Mouse (Mus musculus) myocyte (in vitro differentiated cells): ENCODE measurements at regions not wholly inside any gene's neighbourhood (a gene's known extent, or its start where the extent isn't known, plus 50 kb on each side); places are given as distances from the start of the nearest gene placed in this dataset.

Source experiments
- H3K27me3 ChIP-seq: one replicate; pipeline ENCODE4 v1.6.1; 2011; ENCODE audit not compliant: control insufficient read depth, insufficient read depth, insufficient read length
- H3K36me3 ChIP-seq: one replicate; pipeline ENCODE4 v1.6.1; 2011; ENCODE audit not compliant: control insufficient read depth, insufficient read depth
- H3K4me2 ChIP-seq: one replicate; pipeline ENCODE4 v1.6.1; 2011; ENCODE audit warnings: low read depth, control low read depth
- H3K4me3 ChIP-seq: one replicate; pipeline ENCODE4 v1.5.1; 2011; ENCODE audit warnings: mild to moderate bottlenecking, control low read depth, moderate library complexity
- H3K79me2 ChIP-seq: one replicate; pipeline ENCODE4 v1.6.1; 2011; ENCODE audit not compliant: control insufficient read depth, insufficient read depth
- H3ac ChIP-seq: one replicate; pipeline ENCODE4 v1.6.1; 2011; ENCODE audit not compliant: control insufficient read depth, insufficient read length
- CEBPB ChIP-seq: IDR thresholded peaks from 2 replicates; pipeline ENCODE4 v1.6.1; 2011; ENCODE audit warnings: mild to moderate bottlenecking, moderate library complexity; ENCODE audit not compliant: poor library complexity, insufficient read depth, severe bottlenecking
- E2F4 ChIP-seq: IDR thresholded peaks from one replicate; pipeline ENCODE4 v1.6.1; 2011; ENCODE audit warnings: mild to moderate bottlenecking, control low read depth, moderate library complexity; ENCODE audit not compliant: insufficient read depth
- MAX ChIP-seq: IDR thresholded peaks from one replicate; pipeline ENCODE4 v1.6.1; 2011; ENCODE audit warnings: low read depth, mild to moderate bottlenecking, control low read depth
- MYOD1 ChIP-seq, 3 experiments: IDR thresholded peaks; one replicate each; pipeline ENCODE4 v1.6.1; 2011; ENCODE audit warnings: control low read depth in 2 of 3, low read depth in 2 of 3, mild to moderate bottlenecking in 2 of 3, moderate library complexity in 1 of 3; ENCODE audit not compliant: insufficient read length in 2 of 3, control insufficient read depth in 1 of 3
- MYOG ChIP-seq, 3 experiments: IDR thresholded peaks; one replicate each; pipeline ENCODE4 v1.6.1; 2011; ENCODE audit warnings: control low read depth in 2 of 3, low read depth in 2 of 3, mild to moderate bottlenecking in 2 of 3; ENCODE audit not compliant: insufficient read length in 2 of 3, control insufficient read depth in 1 of 3, insufficient read depth in 1 of 3
- POLR2A ChIP-seq: IDR thresholded peaks from one replicate; pipeline ENCODE4 v1.6.1; 2011; ENCODE audit warnings: low read depth, mild to moderate bottlenecking, control low read depth, moderate library complexity; ENCODE audit not compliant: insufficient read length
- POLR2AphosphoS2 ChIP-seq: IDR thresholded peaks from one replicate; pipeline ENCODE4 v1.6.1; 2011; ENCODE audit warnings: low read depth, control low read depth; ENCODE audit not compliant: insufficient read length
- REST ChIP-seq: IDR thresholded peaks from one replicate; pipeline ENCODE4 v1.6.1; 2011; ENCODE audit warnings: mild to moderate bottlenecking, control low read depth, moderate library complexity; ENCODE audit not compliant: insufficient read depth, insufficient read length
- SRF ChIP-seq: IDR thresholded peaks from one replicate; pipeline ENCODE4 v1.6.1; 2011; ENCODE audit warnings: low read depth; ENCODE audit not compliant: control insufficient read depth, insufficient read length
- TCF12 ChIP-seq: IDR thresholded peaks from one replicate; pipeline ENCODE4 v1.6.1; 2011; ENCODE audit warnings: mild to moderate bottlenecking, control low read depth; ENCODE audit not compliant: poor library complexity, insufficient read depth, severe bottlenecking
- TCF3 ChIP-seq: IDR thresholded peaks from one replicate; pipeline ENCODE4 v1.6.1; 2011; ENCODE audit warnings: low read depth, control low read depth; ENCODE audit not compliant: insufficient read length
- USF1 ChIP-seq: IDR thresholded peaks from one replicate; pipeline ENCODE4 v1.6.1; 2011; ENCODE audit warnings: low read depth, mild to moderate bottlenecking, control low read depth, moderate library complexity

DNA sequence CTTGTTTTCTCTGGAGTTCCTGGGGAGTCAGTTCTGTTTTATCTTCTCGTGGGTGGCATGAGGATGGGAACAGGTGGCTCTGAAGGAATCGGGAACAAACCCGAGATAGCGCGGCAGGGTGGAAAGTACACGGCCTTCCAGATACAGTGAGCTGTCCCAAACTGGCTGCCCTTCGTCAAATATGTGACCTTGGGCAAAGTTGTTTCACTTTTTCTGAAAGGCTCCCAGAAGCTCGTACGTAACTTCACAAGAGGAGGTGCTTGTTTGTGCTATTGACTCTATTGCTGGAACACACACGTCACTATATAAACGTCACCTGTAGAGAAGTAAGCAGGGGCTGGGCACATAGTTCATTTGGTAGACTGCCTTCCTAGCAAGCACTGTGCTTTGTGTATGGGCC lies 49.9 kb upstream of the Gm2310 start:
- Histone ChIP-seq H3K36me3 (no peaks in the 10 kb centered on the region), H3K27me3 (peaks cover 18% of the 10 kb centered on the region), H3K4me3 (peak overlapping the region; percentile 46), H3K79me2 (no peaks in the 10 kb centered on the region), H3ac (no peak overlapping the region), H3K4me2 (peak overlapping the region; percentile 100)
- TF ChIP-seq TCF12, result no peak
- no peak for TF ChIP-seq E2F4
- no peak for TF ChIP-seq POLR2AphosphoS2
- no peak for TF ChIP-seq TCF3
- no peak for TF ChIP-seq MYOG (IDR thresholded peaks at IDR 0.05; ENCODE audit: control insufficient read depth in 1 of 3, insufficient read depth in 1 of 3, insufficient read length in 2 of 3, low read depth in 2 of 3)
- no peak for TF ChIP-seq REST
- no peak for TF ChIP-seq MAX
- no peak for TF ChIP-seq CEBPB
- TF ChIP-seq POLR2A, result no peak
- TF ChIP-seq MYOD1 (IDR thresholded peaks at IDR 0.05; ENCODE audit: control insufficient read depth in 1 of 3, insufficient read length in 2 of 3, low read depth in 2 of 3), result no peak
- no peak for TF ChIP-seq SRF
- no peak for TF ChIP-seq USF1
